Mouse (Mus musculus) brown adipose tissue, adult 24 weeks (tissue): ENCODE measurements around the gene Mcmbp. TPM values are rescaled to one million over a fixed set of nuclear protein-coding genes. Genes with fewer than 3 reads are reported as not detected.

Experiments used
- H3K27ac ChIP-seq: fragments of 200-500 bp; replicated peaks from 2 replicates; pipeline ENCODE4 v1.5.1; 2012; ENCODE audit warnings: low read depth, mild to moderate bottlenecking, low read length
- H3K4me1 ChIP-seq: fragments of 200-500 bp; 2 replicates; pipeline ENCODE4 v1.6.1; 2012; ENCODE audit warnings: low read length, mixed read lengths; ENCODE audit not compliant: control insufficient read depth, insufficient read depth, insufficient read length
- H3K4me3 ChIP-seq: fragments of 200-500 bp; 2 replicates; pipeline ENCODE4 v1.5.1; 2012; ENCODE audit warnings: low read depth, mild to moderate bottlenecking, low read length, moderate library complexity; ENCODE audit not compliant: insufficient read depth
- polyA plus RNA-seq: library from polyadenylated mRNA; stranded (reverse); fragments of >200 nt; gene quantifications from 2 replicates; pipeline ENCODE4 v1.2.4, GENCODE M21; 2012; ENCODE audit not compliant: missing spikeins, insufficient read depth, insufficient read length

The Mcmbp gene
- polyA plus RNA-seq, 1 experiment = 13.8 TPM

DNA sequence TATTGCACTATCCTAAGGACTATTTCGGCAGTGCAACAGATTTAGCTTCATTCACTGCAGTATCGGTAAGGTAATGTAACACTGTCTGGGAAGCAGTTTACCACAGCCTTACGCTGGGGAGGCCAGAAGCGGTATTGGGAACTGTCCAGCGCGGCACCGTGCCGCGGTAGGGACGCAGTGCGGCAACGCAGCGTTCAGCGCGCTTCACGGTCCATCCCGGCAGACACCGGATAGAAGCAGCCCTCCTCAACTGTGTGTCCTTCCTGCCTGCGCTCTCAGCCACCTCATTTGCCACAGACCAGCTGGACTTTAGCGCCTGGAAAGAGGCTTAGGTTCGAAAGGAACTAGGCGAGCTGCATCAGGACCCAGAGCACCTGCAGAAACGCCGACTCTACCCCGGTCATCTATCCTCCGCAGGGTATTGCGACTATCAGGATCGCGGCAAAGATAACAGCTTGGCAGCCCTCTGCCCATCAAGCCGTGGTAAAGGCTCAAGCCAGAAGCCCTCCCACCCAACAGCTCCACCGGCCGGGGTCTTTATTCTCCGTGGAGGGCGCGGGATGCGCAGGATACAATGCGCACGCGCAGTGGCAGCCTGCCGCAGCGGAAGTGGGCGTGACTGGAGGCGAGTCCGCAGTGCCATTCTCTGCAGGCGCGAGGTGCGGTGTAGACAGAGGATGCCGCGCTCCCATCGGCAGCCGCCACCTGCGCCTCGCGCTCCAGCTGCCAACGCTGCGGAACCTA, 52.3 kb downstream of the Mcmbp start:
- H3K27ac ChIP-seq = no peak overlapping the region

DNA sequence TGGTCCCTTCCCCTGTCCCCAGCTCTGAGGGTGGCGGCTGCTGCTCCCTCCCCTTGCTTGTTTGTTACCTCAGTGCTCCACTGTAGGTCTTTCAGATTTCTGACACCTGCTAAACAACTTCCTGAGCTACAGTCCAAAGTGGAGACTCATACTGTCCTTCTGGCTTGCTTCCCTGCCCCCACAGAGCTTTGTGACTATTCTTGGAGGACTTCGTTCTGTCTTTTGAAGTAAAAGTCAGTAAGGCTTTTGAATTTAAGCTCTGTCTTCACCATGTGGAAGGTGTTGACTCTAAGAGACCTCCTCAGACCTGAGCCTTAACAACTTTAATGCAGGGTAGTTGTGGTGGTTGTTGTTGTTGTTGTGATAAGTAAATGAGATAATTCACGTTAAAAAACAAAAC, 61.7 kb downstream of the Mcmbp start:
- H3K4me1 ChIP-seq = no peaks in the 10 kb centered on the region
- no peak overlapping the region for H3K27ac ChIP-seq
- no peak overlapping the region for H3K4me3 ChIP-seq

More for the DNA sequence above, 52.3 kb downstream of the Mcmbp start:
- Histone ChIP-seq H3K4me3 (peak overlapping the region; percentile 56), H3K4me1 (no peaks in the 10 kb centered on the region)

DNA sequence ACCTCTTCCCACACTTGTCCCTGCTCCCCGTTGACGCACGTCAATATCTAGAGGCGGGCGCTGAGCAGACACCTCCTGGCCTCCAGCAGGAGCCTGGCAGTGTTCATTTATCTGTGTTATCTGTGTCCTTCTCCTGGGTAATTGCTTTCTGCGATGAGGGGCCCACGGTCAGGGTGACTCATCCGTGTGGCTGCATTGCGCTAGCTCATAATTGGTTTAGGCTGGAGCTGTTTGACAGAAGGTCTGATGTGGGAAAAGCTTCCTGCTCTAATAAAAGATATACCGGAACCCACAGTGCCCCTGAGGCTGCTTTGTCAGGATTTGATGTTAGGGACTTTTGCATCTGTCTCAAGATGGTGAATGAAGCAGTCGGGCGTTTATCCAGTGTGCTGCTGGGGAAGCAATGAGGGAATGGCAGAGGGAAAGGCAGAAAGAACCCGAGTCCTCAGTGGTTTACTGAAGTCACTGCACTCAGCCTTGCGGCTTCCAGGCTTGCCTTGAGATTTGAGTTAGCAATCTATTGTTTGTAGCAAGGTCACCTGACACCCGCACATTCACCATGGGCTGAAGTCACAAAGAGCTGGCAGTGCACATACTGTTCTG, 67.8 kb downstream of the Mcmbp start:
- no peak overlapping the region for H3K4me3 ChIP-seq
- H3K4me1 ChIP-seq = no peaks in the 10 kb centered on the region
- H3K27ac ChIP-seq = no peak overlapping the region

DNA sequence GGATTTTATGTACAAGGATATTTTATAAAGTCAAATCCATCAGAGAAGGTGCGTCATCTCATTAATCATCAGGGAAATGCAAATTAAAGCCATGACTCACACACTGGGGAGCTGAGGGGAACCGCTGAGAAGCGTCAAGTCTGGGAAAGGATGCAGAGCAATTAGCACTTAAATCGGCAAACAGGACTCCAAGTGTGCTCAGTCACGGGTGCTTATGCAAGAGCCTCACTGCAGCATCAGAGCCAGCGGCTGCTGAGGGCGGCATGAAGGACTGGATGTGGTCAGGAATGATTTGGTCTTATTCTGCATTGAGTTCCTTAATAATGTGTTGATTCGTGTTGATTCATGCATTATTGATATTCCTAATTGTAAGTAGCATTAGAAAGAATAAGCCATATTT, 68.3 kb downstream of the Mcmbp start:
- H3K4me3 ChIP-seq = no peak overlapping the region
- H3K27ac ChIP-seq = no peak overlapping the region
- H3K4me1 ChIP-seq = no peaks in the 10 kb centered on the region

DNA sequence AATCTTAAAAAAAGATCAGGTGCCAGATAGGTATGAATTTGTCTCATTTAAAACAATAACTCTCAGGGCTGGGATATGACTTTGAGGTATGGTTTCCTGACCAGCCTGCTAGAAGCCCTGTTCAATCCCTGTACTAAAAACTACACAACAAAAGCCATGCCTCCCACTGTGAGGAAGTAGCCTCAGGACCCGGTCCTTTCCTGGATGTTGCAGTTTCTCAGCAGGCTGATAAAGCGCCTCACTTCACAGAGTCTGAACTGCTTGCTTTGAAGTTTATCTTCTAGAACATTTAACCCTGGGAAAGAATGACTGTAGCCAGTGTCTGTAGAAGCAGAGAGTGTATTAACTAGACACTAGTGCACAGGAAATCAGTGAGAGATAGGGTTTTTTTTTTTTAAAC, 71.5 kb downstream of the Mcmbp start:
- Histone ChIP-seq H3K4me3 (no peak overlapping the region), H3K27ac (no peak overlapping the region), H3K4me1 (no peaks in the 10 kb centered on the region)

DNA sequence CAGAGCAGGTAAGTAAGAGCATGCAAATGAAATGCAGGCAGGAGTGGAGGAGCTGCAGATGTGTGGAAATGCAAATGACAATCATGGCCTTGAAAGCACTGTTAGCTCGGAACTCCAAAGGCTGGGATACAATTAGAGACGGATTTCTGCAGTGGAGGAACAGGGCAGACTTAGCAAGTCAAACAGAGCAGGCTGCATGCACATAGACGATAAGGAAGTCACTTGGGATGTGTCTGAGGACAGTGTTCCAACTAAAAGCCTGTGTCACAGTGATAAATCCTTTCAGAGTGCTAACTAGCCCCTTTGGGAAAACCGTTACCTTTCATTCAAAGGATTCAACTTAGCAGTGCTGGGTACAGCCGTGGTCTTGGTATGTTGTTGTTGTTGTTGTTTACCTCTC, 72.5 kb downstream of the Mcmbp start:
- no peak overlapping the region for H3K4me3 ChIP-seq

DNA sequence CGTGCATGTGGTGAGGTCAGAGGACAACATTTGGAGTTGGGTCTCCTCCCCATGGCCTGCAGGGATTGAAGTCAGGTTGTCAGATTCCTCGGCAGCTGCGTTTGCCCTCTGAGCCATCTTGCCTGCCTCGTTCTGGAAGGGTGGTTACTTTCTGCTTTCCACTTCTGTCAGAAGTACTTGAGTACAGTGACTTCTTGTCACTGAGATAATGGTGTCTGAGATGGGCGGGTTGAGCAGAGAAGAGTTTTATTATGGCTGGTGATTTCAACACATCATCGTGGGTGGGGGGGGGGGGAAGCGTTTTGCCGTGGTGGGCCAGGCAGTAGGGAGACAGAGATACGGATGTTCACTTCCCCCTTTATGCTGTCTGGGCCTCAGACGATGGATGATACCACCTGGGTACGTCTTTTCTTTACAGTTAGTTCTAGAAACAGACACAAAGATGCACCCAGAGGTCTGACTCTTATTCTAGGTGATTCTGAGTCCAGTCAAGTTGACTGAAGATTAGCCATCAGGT, 75.4 kb downstream of the Mcmbp start:
- H3K4me1 ChIP-seq = no peaks in the 10 kb centered on the region
- no peak overlapping the region for H3K27ac ChIP-seq

More for the DNA sequence above, 72.5 kb downstream of the Mcmbp start:
- Histone ChIP-seq H3K27ac (no peak overlapping the region), H3K4me1 (no peaks in the 10 kb centered on the region)

DNA sequence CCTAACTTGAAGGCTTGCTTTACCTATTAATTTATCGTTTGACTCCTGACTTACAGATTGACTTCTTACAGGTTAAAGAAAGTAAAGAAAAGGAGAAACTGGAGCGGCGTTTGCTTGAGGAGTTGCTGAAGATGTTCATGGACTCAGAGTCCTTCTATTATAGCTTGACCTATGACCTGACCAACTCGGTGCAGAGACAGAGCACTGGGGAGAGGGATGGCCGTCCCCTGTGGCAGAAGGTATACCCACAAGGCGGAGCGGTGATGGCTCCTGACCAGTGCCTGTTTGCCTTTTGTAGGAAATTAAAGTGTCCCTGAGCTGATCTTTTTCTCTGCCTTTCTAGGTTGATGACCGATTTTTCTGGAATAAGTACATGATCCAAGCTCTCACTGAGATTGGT, 76.4 kb downstream of the Mcmbp start:
- H3K4me3 ChIP-seq = no peak overlapping the region
- no peak overlapping the region for H3K27ac ChIP-seq
- no peaks in the 10 kb centered on the region for H3K4me1 ChIP-seq

More for the DNA sequence above, 75.4 kb downstream of the Mcmbp start:
- H3K4me3 ChIP-seq = no peak overlapping the region

DNA sequence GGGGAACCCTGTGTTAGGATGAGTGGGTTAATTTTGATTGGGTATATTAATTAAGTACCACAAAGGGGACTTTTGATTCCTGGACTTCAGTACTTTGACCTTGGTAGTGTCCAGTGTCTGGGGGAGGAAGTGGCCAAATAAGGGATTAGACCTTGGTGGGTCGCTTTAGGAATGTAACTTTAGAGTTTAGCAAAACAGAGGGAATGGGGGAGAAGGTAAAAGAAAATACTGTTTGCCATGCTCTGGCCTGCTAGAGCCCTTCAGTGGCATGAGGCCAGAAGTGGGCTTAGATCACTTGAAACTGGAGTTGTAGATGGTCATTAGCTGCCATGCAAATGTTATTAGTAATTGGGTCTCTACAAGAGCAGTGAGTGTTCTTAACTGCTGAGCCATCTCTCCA, 83.3 kb downstream of the Mcmbp start:
- no peaks in the 10 kb centered on the region for H3K4me1 ChIP-seq

More for the DNA sequence above, 83.3 kb downstream of the Mcmbp start:
- no peak overlapping the region for H3K27ac ChIP-seq
- no peak overlapping the region for H3K4me3 ChIP-seq

Other genes with a start within 250 kb of the Mcmbp start
- 29.2 and 37.5 TPM in 2 replicates for gene Bag3, start 216.9 kb downstream of the Mcmbp start, polyA plus RNA-seq
- 4.3 and 7.7 TPM in 2 replicates for gene Inpp5f, start 129.2 kb downstream of the Mcmbp start, polyA plus RNA-seq
- gene Sec23ip, start 4.4 kb upstream of the Mcmbp start, polyA plus RNA-seq = 10.2 and 11.5 TPM in 2 replicates